Mouse (Mus musculus) adrenal gland, adult 8-10 months (tissue): Measurements from ENCODE around the gene Sepsecs. TPM values are rescaled to one million over a fixed set of nuclear protein-coding genes. Genes with fewer than 3 reads are reported as not detected.

Source experiments
- DNase-seq: peaks from one replicate; pipeline ENCODE4 v3.0.0; 2022
- total RNA-seq, 4 experiments: library from RNA; stranded (reverse); gene quantifications; 2 replicates each; pipeline ENCODE4 v1.2.4; 2022

Gene Sepsecs
- total RNA-seq, 4 experiments from 2014 or later: 17.6 to 22.4 (median 18.1) TPM

DNA sequence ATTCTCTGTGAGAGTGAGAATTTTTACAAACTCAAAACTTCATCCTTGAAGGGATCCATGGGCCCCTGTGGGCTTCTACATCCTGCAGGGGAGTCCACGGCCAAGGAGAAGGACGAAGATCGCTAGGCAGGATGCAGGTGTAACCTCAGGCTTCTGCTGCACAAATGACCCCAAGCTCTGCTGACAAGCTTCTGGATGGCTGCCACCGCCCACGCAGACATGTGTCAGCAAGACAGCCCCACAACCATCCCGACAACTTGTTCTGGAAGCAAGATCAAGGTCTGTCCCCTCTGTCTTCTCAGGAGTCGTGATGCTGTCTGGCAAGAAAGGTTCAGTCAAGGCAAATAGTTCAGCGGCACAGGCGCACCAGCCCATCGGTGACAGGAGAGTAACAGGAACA lies 59.8 kb downstream of the Sepsecs start:
- DNase-seq: no peak

- DNase-seq: no peak
These were observed 64.9 kb downstream of the Sepsecs start for GRCm38 (mm10) chr5:52604582-52605041.

- no peak for DNase-seq
These were observed 78.9 kb downstream of the Sepsecs start for GRCm38 (mm10) chr5:52590612-52591011.

Other genes with a start within 250 kb of the Sepsecs start
- 10 to 100 TPM in 3 of 4 experiments, 1 to 10 TPM in 1; 8.9 to 16.8 (median 13.3) TPM for gene Ccdc149, start 198.2 kb downstream of the Sepsecs start, total RNA-seq
- under 1 TPM; 0.34 to 0.91 (median 0.55) TPM for gene Lgi2, start 103.2 kb downstream of the Sepsecs start, total RNA-seq
- 10 to 100 TPM in 1 of 4 experiments, 1 to 10 TPM in 3; 7.2 to 12.3 (median 8.7) TPM for gene Pi4k2b, start 71.9 kb upstream of the Sepsecs start, total RNA-seq
- gene Zcchc4, start 105.7 kb upstream of the Sepsecs start, total RNA-seq: 10 to 100 TPM; 12.1 to 17.7 (median 14.3) TPM
- 10 to 100 TPM; 54.9 to 94.2 (median 76.5) TPM for gene Anapc4, start 164.3 kb upstream of the Sepsecs start, total RNA-seq